Mouse (Mus musculus) lung, postnatal 36 days (tissue): ENCODE measurements around the gene C330021F23Rik.
"Not testable (repeated sequence)": the region's sequence is repeated elsewhere in the genome, so short reads cannot be mapped to it uniquely, and the experiment has no call there.

Source experiments
- DNase-seq: peaks from one replicate; pipeline ENCODE4 v3.0.0; 2022; ENCODE audit warnings: mixed read lengths

C330021F23Rik gene

DNA sequence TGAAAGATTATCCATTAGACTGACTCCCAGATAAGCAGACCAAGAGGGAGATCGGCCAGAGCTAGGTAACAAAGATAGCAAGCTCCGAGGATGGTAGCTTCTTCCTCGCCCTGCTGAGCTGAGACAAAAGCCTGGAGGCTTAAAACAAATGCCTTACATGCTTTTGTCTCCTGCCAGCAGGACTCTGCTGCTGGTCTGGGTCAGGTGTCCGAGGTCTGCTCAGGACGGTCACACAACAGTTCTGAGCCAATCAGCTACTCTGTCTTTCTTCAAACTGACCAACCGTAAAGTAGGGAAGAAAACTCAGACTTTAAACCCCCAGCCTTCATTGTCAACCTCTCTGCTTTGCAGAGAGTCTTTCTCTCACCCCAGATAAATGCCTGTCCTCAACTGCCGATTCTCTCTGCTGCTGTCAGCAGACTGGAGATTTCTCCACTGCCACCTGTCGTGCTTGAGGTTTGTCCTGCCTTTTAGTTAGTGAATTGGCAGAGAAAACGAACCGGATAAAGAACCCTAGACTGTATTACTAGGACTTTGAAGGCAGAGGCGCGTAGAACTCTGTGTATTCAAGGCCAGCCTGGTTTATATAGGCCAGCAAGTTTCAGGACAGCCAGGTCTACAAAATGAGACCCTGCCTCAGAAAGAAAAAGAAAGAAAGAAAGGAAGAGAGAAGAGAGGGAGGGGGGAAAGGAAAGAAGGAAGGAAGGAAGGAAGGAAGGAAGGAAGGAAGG, at the start of gene C330021F23Rik:
TSS of gene C330021F23Rik (plus strand) at position 350 of the 731 bp plus-strand sequence.
- DNase-seq: no peak

GRCm38 (mm10) chr8:3522007-3522697, 45.6 kb upstream of the C330021F23Rik start:
- DNase-seq: no peak

GRCm38 (mm10) chr8:3530816-3531215, 37.0 kb upstream of the C330021F23Rik start:
- no peak for DNase-seq

- no peak for DNase-seq
These were observed 35.9 kb upstream of the C330021F23Rik start for GRCm38 (mm10) chr8:3531936-3532335.

GRCm38 (mm10) chr8:3536053-3536841, 31.5 kb upstream of the C330021F23Rik start:
- peak; percentile 31 for DNase-seq

GRCm38 (mm10) chr8:3536940-3537339, 30.9 kb upstream of the C330021F23Rik start:
- no peak for DNase-seq

DNA sequence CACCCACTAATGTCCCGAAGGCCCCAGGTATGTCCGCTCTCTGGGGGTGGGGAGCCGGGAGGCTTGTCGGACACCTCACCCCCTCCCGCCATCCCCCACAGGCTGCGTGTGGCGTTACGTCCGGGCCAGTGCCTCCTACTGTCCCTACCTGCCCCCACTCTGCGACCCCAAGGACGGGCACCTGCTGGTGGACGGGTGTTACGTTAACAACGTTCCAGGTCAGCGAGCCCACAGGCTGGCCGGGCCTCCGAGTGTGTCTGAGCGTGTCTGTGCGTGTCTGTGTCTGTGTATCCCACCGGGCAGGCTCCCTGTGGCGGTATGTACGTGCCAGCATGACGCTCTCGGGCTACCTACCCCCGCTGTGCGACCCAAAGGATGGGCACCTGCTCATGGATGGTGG, 30.1 kb upstream of the C330021F23Rik start:
- DNase-seq: no peak

DNA sequence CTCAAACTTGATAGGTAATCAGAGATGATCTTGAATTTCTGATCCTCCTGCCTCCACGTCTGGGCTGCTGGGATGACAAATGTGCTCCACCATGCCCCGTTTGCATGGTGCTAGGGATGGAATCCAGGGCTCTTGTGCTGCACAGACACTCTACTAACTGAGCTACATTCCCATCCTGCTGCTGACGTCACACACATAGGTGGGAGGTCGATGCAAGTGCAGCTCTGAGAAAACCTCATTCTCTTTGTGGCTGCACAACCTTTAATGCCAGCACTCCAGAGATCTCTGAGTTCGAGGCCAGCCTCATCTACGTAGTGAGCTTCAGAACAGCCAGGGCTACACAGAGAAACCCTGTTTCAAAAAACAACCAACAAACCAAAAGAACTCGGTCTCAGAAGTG, 28.6 kb upstream of the C330021F23Rik start:
- DNase-seq: no peak

- no peak for DNase-seq
These were observed 27.7 kb upstream of the C330021F23Rik start for GRCm38 (mm10) chr8:3540076-3540475.

GRCm38 (mm10) chr8:3546511-3546910, 21.3 kb upstream of the C330021F23Rik start:
- DNase-seq: no peak

DNA sequence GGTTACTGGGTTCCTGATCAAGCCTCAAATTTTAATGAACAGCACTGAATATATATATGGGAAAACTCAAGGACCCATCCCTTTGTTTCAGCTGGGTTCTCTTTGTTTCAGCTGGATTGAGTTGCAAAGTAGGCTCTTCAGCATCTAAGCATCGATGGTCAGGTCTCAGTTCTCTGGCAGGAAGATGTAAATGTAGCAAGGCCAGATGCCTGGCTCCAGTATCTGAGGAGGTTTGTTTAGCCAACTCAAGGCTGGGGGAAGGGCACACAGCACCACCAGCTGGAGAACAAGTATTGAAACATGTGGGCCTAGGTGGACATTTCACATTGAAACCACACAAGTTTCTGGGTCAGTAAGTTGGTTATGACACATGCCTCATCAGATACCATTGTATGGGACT, 15.6 kb upstream of the C330021F23Rik start:
- DNase-seq: no peak

DNA sequence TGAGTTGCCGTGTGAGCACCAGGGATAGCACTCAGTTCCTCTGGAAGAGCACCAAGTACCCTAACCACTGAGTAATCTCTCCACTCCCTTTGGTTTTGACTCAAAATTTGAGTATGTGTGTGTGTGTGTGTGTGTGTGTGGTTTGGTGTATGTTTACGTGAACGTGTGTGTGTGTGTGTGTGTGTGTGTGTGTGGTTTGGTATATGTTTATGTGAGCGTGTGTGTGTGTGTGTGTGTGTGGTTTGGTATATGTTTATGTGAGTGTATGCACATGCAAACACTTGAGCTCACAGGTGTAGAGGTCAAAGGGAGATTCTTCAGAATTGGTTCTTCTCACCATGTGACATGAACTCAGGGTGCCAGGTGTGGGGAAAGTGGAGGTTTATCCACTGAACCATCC, 11.7 kb upstream of the C330021F23Rik start:
- DNase-seq: no peak

DNA sequence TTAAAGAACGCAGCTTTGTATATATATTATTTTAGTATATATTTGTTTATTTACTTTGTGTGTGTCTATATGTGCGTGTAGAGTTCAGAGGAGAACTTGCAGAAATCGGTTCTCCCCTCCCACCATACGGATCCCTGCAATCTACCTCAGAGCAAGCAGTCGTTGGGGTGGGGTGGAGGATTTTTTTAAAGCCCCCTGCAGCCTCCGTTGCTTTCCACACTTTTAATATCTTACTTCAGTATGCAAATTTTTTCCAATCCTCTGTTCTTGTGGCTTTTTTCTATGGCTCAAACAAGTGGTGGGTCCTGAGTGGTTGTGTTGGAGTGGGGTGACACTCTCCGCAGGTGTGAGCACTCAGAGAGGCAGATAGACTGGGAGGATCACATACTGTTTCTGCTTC, 588 bp downstream of the C330021F23Rik start:
- no peak for DNase-seq

DNA sequence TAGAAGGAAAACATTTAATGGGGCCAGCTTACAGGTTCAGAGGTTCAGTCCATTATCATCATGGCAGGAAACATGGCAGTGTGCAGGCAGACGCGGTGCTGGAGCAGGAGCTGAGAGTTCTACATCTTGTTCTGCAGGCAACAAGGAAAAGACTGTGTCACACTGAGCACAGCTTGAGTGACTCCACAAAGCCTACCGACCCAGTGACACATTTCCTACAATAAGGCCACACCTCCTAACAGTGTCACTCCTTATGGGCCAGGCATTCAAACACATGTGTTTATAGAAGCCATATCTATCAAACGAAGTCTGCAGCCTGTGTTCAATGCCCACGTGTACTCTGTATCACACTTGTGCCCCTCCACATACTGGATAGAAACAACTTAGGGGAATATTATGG, 2.0 kb downstream of the C330021F23Rik start:
- DNase-seq: no peak

- DNase-seq: no peak
These were observed 6.8 kb downstream of the C330021F23Rik start for GRCm38 (mm10) chr8:3574546-3574945.

DNA sequence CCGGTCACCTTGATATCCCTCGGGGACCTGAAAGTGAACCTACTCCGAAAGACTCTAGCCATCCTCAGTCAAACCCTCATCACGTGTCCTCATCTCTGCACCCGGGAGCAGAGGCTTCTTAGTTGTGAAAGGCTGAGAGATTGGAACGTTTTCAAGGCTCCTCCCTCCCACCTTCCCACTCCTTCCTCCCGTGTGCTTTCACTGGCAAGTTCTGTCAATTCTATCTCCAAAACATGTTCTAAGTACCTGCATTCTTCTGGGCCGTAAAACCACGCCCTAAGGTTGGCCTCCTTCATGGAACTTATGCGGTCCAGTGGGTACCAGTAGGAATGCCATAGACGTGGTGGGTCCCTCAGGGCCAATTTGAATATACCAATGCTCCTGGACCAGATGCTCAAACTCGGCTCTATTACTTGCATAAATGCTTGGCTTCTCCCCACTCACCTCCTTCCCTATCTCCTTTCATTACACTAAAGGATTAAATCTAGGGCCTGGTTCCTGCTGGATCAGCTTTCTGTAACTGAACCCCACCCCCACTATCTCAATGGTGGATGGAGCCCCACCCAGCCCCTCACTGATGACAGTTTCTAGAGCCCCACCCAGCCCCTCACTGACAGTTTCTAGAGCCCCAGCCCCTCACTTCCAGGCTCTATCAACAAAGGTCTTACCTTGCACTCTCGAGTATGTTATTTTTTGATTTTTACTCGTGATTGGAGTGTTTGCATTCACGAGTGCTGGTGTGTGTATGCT, 8.6 kb downstream of the C330021F23Rik start:
- no peak for DNase-seq

DNA sequence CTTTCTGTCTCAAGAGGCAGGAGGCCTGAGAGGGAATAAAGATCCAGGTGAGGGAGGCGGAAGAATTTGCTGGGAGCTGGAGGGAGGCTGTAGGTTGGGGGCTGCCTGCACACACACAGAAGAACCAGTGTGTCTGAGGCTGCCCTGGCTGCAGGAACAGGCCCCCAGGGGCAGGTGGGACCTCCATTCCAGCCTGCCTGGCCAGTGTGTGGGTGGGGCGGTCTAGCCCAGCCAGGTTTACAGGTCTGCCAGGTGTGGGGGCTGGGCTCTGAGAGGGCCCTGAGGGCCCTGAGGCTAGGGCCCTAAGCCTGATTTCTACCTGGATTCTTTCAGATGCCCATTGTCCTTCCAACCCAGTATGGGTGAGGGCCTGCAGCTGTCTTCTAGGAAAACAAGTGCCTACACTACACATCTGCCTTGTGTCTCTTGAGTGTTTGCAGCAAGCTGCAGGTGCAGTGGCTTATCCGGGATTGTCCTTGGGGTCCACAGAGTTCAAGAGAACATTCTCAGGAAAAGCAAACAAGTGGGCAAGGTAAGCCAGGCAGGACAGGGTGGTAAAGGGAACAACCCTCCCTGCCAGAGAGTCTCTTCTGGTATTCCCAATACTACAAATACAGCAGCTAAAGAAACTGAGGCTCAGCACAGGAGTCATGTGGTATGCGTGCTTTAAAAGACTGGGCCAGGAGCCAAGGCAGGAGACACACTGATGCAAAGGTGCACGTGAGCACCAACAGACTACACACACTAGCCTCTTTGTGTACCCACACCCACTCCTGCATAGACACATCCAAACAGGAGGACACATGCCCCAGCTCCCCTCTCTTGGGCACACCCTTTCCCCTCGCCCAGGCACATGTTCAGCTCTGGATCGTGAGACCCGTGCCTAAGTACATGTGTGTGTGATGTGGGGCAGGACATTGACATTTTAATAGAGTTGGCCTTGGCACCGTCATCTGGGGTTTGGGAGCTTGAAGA, 11.9 kb downstream of the C330021F23Rik start:
- DNase-seq: no peak

DNA sequence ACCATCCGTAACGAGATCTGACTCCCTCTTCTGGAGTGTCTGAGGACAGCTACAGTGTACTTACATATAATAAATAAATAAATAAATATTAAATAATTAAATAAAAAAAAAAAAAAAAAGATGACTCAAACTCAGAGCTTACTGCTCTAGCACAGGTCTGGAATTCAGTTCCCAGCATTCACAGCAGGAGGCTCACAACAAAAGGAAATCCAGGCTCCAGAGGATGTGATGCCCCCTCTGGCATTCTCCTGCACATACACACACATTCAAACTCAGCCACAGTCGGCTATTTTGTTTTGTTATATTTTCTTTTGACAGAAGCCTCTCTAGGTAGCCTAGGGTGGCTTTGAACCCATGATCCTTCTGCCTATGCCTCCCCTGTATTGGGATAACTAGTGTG, 14.2 kb downstream of the C330021F23Rik start:
- not testable (repeated sequence) for DNase-seq

DNA sequence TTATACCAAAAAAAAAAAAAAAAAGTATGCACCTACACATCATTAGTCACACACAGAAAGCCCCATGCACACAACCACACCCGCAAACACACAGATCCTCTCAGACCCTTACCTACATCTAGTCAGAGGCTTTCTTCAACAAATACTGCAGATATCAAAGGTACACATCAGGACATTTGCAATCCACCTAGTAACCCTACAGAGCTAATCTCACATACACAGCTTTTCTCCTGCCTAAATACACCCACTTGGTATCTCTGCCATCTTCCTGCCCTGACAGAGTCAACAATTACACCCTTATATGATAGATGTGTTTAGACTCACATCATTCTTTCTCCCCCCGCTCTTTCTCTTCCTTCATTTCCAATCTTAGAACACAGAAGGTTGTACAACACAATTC, 18.7 kb downstream of the C330021F23Rik start:
- DNase-seq: no peak

DNA sequence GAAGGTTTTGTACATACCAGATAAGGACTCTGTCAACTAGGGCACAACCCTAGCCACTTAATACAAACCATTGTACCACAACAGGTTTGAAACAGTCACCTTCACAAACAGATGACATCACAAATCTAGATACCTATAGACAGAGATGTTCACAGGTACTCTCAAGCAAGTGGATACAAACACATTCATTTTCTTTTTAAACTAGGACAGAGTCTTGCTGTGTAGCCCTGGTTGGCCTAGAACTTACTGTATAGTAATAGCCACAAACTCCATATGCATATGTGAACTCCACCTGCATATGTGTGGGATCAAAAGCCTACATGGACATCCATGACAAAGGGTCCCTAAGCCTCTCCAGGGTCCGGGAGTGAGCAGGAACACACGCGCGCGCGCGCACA, 19.2 kb downstream of the C330021F23Rik start, which contains the start of gene Camsap3:
TSS of gene Camsap3 (plus strand) at position 301 of the 398 bp plus-strand sequence.
- DNase-seq: no peak
